16 mouse cellular contexts compared by ENCODE assay signal in the genomic region with DNA sequence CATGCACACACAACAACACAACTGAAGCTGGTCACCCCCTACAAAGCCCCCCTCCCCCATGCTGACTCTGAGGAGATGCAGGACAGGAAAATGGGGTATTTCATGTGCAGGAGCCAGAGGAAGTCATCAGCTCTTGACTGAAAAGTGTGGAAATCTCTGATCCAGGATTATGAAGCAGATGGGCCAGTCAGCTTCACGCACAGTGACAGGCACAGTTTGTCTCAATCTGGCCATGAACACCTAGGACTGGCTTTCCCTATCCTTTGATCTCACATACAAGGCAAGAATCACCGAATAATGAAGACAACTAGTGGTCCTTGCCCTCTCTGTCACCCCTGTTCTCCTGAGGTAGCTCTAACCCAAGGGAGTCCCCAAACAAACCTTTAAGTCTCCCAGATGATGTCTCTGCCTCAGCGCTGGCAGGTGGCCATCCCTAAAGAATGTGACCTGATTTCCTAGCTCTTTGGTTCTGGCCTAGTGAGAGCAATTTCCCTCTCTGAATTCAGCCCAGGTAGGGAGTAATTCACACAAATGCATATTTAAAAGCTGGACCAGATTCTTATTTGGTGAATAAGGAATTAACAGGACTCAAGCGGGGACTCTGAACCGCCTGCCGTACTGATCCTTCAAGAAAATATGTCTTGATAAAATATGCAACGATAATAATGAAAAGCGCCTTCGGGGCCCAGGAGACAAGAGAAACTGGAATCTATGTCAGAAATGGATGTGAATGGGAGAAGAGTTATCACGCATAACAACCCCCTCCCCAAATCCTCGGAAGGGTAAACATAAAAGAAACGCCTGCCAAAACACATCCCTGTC. TPM values are rescaled to one million over a fixed set of nuclear protein-coding genes. Genes with fewer than 3 reads are reported as not detected.
A peak's percentile ranks its signal among the peaks of the same experiment; 100 is the strongest.
DNase-seq lines count a peak whose midpoint lies in the region; ATAC-seq lines count a peak whose summit lies in the region.
"Had no signal": no experiment of that assay in that cellular context is flagged by ENCODE, and none has a peak within 500 bp of the region (broad histone marks: within the 10 kb centered on the region; RNA-seq: fewer than 3 reads in every experiment).

No protein-coding gene starts in this region.

- no peak overlapping the region for H3K9ac ChIP-seq in hindbrain, embryonic 14.5 days
- no peak overlapping the region for H3K9ac ChIP-seq in hindbrain, embryonic 11.5 days (ENCODE audit: low read depth, low read length)
- 0 out of 2 replicates have a peak overlapping the region, but pooled peaks have one; percentile 6 for H3K9ac ChIP-seq in midbrain, embryonic 16.5 days (ENCODE audit: low read depth, low read length)
- no peak overlapping the region for H3K9ac ChIP-seq in intestine, embryonic 16.5 days (ENCODE audit: low read depth, low read length)

- H3K27ac ChIP-seq in hindbrain, embryonic 14.5 days, result peak overlapping the region; percentile 57; the same call in 1 of the 2 replicates
- no peak overlapping the region for H3K27ac ChIP-seq in hindbrain, embryonic 11.5 days (ENCODE audit: low read depth, low read length)
- peak overlapping the region; percentile 51; the same call in 1 of the 2 replicates for H3K27ac ChIP-seq in midbrain, embryonic 16.5 days (ENCODE audit: low read length)
- H3K27ac ChIP-seq in intestine, embryonic 16.5 days (ENCODE audit: low read length), result no peak overlapping the region
- H3K27ac ChIP-seq: layer of hippocampus, adult 2 months; stomach, postnatal 0 days had no signal

- no peak for DNase-seq in hindbrain, embryonic 14.5 days (ENCODE audit: low spot score)
- DNase-seq in hindbrain, embryonic 11.5 days (ENCODE audit: low spot score), result no peak
- DNase-seq in cerebellum, adult 11-12 months, result peak; percentile 73
- DNase-seq in cerebellum, postnatal 10 days, result peak; percentile 69 to 72
- no peak for DNase-seq in lung, postnatal 36 days
- DNase-seq: embryo, embryonic 11 days; heart, postnatal 4 days; liver; lung, adult 2 months; thymus, postnatal 36 days had no signal

- no peaks in the 10 kb centered on the region for H3K36me3 ChIP-seq in hindbrain, embryonic 14.5 days (replicated peaks; ENCODE audit: control insufficient read depth, insufficient read depth)
- H3K36me3 ChIP-seq in hindbrain, embryonic 11.5 days (ENCODE audit: control insufficient read depth, insufficient read depth, low read length), result no peaks in the 10 kb centered on the region
- no peaks in the 10 kb centered on the region for H3K36me3 ChIP-seq in midbrain, embryonic 16.5 days (ENCODE audit: control insufficient read depth, insufficient read depth, low read length)
- no peaks in the 10 kb centered on the region for H3K36me3 ChIP-seq in intestine, embryonic 16.5 days (ENCODE audit: control insufficient read depth, insufficient read depth, low read length)

- peaks cover 11% of the 10 kb centered on the region for H3K4me1 ChIP-seq in hindbrain, embryonic 14.5 days (replicated peaks; ENCODE audit: control insufficient read depth, insufficient read depth, low read length)
- no peaks in the 10 kb centered on the region for H3K4me1 ChIP-seq in hindbrain, embryonic 11.5 days (replicated peaks; ENCODE audit: control insufficient read depth, insufficient read depth, low read length)
- peaks cover 17% of the 10 kb centered on the region for H3K4me1 ChIP-seq in midbrain, embryonic 16.5 days (ENCODE audit: control insufficient read depth, insufficient read depth, low read length)
- no peaks in the 10 kb centered on the region for H3K4me1 ChIP-seq in intestine, embryonic 16.5 days (ENCODE audit: control insufficient read depth, insufficient read depth, low read length)

- no peaks in the 10 kb centered on the region for H3K27me3 ChIP-seq in hindbrain, embryonic 14.5 days (ENCODE audit: control insufficient read depth, insufficient read depth, low read length)
- peaks cover under 1% of the 10 kb centered on the region; the same call in 1 of the 2 replicates for H3K27me3 ChIP-seq in hindbrain, embryonic 11.5 days (ENCODE audit: control insufficient read depth, insufficient read depth, low read length)
- no peaks in the 10 kb centered on the region for H3K27me3 ChIP-seq in midbrain, embryonic 16.5 days (ENCODE audit: control insufficient read depth, insufficient read depth, low read depth, low read length)
- H3K27me3 ChIP-seq in intestine, embryonic 16.5 days (replicated peaks; ENCODE audit: control insufficient read depth, insufficient read depth, low read length), result no peaks in the 10 kb centered on the region

- WGBS in hindbrain, embryonic 14.5 days, result 65% methylated on average over 12 of the region's 12 CpGs
- WGBS in hindbrain, embryonic 11.5 days, result 85% methylated on average over 12 of the region's 12 CpGs
- 40% methylated on average over 12 of the region's 12 CpGs for WGBS in midbrain, embryonic 16.5 days
- WGBS in intestine, embryonic 16.5 days, result 82% methylated on average over 12 of the region's 12 CpGs

- no peak overlapping the region for H3K4me2 ChIP-seq in hindbrain, embryonic 14.5 days (replicated peaks)
- H3K4me2 ChIP-seq in hindbrain, embryonic 11.5 days (replicated peaks; ENCODE audit: low read depth, low read length), result no peak overlapping the region
- no peak overlapping the region for H3K4me2 ChIP-seq in midbrain, embryonic 16.5 days (ENCODE audit: low read length)
- H3K4me2 ChIP-seq in intestine, embryonic 16.5 days (ENCODE audit: low read depth, low read length), result no peak overlapping the region
- H3K4me2 ChIP-seq: heart, embryonic 11.5 days had no signal

- no peak for ATAC-seq in hindbrain, embryonic 14.5 days (ENCODE audit: low FRiP score)
- ATAC-seq in hindbrain, embryonic 11.5 days (ENCODE audit: low FRiP score), result no peak
- ATAC-seq in midbrain, embryonic 16.5 days, result peak; percentile 25; the same call in 1 of the 2 replicates
- ATAC-seq in intestine, embryonic 16.5 days, result no peak
- ATAC-seq: Patski had no signal

- no peak overlapping the region for H3K4me3 ChIP-seq in hindbrain, embryonic 14.5 days (replicated peaks; ENCODE audit: low read length)
- no peak overlapping the region for H3K4me3 ChIP-seq in hindbrain, embryonic 11.5 days (ENCODE audit: low read depth, low read length)
- no peak overlapping the region for H3K4me3 ChIP-seq in midbrain, embryonic 16.5 days (ENCODE audit: low read depth, low read length)
- no peak overlapping the region for H3K4me3 ChIP-seq in intestine, embryonic 16.5 days (ENCODE audit: low read length)
- H3K4me3 ChIP-seq: layer of hippocampus, adult 2 months had no signal

- no peaks in the 10 kb centered on the region for H3K9me3 ChIP-seq in hindbrain, embryonic 14.5 days (ENCODE audit: control insufficient read depth, low read length)
- H3K9me3 ChIP-seq in hindbrain, embryonic 11.5 days (ENCODE audit: control insufficient read depth, low read length), result no peaks in the 10 kb centered on the region
- H3K9me3 ChIP-seq in midbrain, embryonic 16.5 days (replicated peaks; ENCODE audit: control insufficient read depth, low read length, poor library complexity, severe bottlenecking), result no peaks in the 10 kb centered on the region
- no peaks in the 10 kb centered on the region for H3K9me3 ChIP-seq in intestine, embryonic 16.5 days (ENCODE audit: control insufficient read depth, low read length)

RNA-seq across cellular contexts. Expression of a gene that starts 6.0 kb away (rescaled TPM):
- 21.0 and 23.0 TPM in 2 replicates for polyA plus RNA-seq in hindbrain, embryonic 14.5 days (2014; fragmentation: Nextera tagmentation; extraction: Ambion mirVana)
- polyA plus RNA-seq in hindbrain, embryonic 11.5 days (2014; fragmentation: Nextera tagmentation; extraction: Ambion mirVana), result 5.3 and 5.6 TPM in 2 replicates
- polyA plus RNA-seq in midbrain, embryonic 16.5 days (2015; fragmentation: Nextera tagmentation; extraction: Ambion mirVana), result 28.2 and 30.1 TPM in 2 replicates
- polyA plus RNA-seq in intestine, embryonic 16.5 days (2015; fragmentation: Nextera tagmentation; extraction: Ambion mirVana), result 9.0 and 9.3 TPM in 2 replicates

Comparison
In these comparisons a context has a peak if more than half of its experiments do, and no peak if none do; other contexts are left out.
1. H3K27ac ChIP-seq: peak in hindbrain, embryonic 14.5 days (single experiment) and midbrain, embryonic 16.5 days (single experiment); none in hindbrain, embryonic 11.5 days (single experiment) and intestine, embryonic 16.5 days (single experiment).
2. DNase-seq: peak in cerebellum, adult 11-12 months (single experiment) and cerebellum, postnatal 10 days (2 of 2); none in hindbrain, embryonic 14.5 days (single experiment), hindbrain, embryonic 11.5 days (single experiment) and lung, postnatal 36 days (single experiment).